Mouse (Mus musculus): Measurements from ENCODE around the gene Rabgap1l.

- peak; percentile 42 for TF ChIP-seq CTCF (IDR thresholded peaks at IDR 0.05)
- no peak for TF ChIP-seq EP300 (IDR thresholded peaks at IDR 0.05; ENCODE audit: insufficient read depth, low read depth, low read length)
- TF ChIP-seq POLR2A (IDR thresholded peaks at IDR 0.05; ENCODE audit: insufficient read depth, low read depth, low read length): no peak
Observed at GRCm38 (mm10) chr1:160378367-160378766, 414.6 kb downstream of the Rabgap1l start.
